Mouse (Mus musculus) kidney, embryonic 14.5 days (tissue): ENCODE data around the gene Gpx4. TPM values are rescaled to one million over a fixed set of nuclear protein-coding genes. Genes with fewer than 3 reads are reported as not detected.

Source experiments
- ATAC-seq: fragments of 200-750 bp; cut with Nextera tagmentation; 2 replicates; pipeline ENCODE4 v1.8.0; 2017; ENCODE audit warnings: moderate number of reproducible peaks, mild to moderate bottlenecking, moderate TSS enrichment, moderate library complexity; ENCODE audit not compliant: low FRiP score, low TSS enrichment
- H3K27ac ChIP-seq: fragments of 300-500 bp; sonication (generic); 2 replicates; pipeline ENCODE4 v1.5.1; 2014; ENCODE audit warnings: low read depth, mild to moderate bottlenecking, low read length, moderate library complexity, mixed read lengths
- H3K27me3 ChIP-seq: fragments of 300-500 bp; sonication (generic); 2 replicates; pipeline ENCODE4 v1.6.1; 2014; ENCODE audit warnings: mild to moderate bottlenecking, low read length; ENCODE audit not compliant: control insufficient read depth, insufficient read depth
- H3K36me3 ChIP-seq: fragments of 300-500 bp; sonication (generic); 2 replicates; pipeline ENCODE4 v1.6.1; 2014; ENCODE audit warnings: low read length, mixed read lengths; ENCODE audit not compliant: control insufficient read depth, insufficient read depth
- H3K4me1 ChIP-seq: fragments of 300-500 bp; sonication (generic); 2 replicates; pipeline ENCODE4 v1.6.1; 2014; ENCODE audit warnings: low read length, mixed read lengths; ENCODE audit not compliant: control insufficient read depth, insufficient read depth
- H3K4me2 ChIP-seq: fragments of 300-500 bp; sonication (generic); replicated peaks from 2 replicates; pipeline ENCODE4 v1.6.1; 2014; ENCODE audit warnings: low read depth, mild to moderate bottlenecking, low read length
- H3K4me3 ChIP-seq: fragments of 300-500 bp; sonication (generic); 2 replicates; pipeline ENCODE4 v1.5.1; 2014; ENCODE audit warnings: mild to moderate bottlenecking, low read length
- H3K9ac ChIP-seq: fragments of 300-500 bp; sonication (generic); 2 replicates; pipeline ENCODE4 v1.6.1; 2014; ENCODE audit warnings: low read depth, mild to moderate bottlenecking, low read length, moderate library complexity
- H3K9me3 ChIP-seq: fragments of 300-500 bp; sonication (generic); 2 replicates; pipeline ENCODE4 v1.6.1; 2016; ENCODE audit warnings: low read length; ENCODE audit not compliant: control insufficient read depth
- WGBS: fragments of 180-500 bp; shearing (Covaris S2); extraction: QIAGEN DNeasy Blood & Tissue Kit; methylation state at CpG from one replicate; pipeline ENCODE4 v1.1.7; 2014; 5-methylcytosine and 5-hydroxymethylcytosine counted together
- polyA plus RNA-seq: library from polyadenylated mRNA; unstranded; fragments of >200 nt; fragmentation: Nextera tagmentation; extraction: Ambion mirVana; gene quantifications from 2 replicates; pipeline ENCODE4 v1.2.1, GENCODE M21; 2014

Gpx4 gene
- polyA plus RNA-seq, 1 experiment from 2014 or later = 552 TPM

- Histone ChIP-seq H3K9me3 (no peaks in the 10 kb centered on the region), H3K27ac (no peak overlapping the region), H3K4me1 (no peaks in the 10 kb centered on the region), H3K4me3 (no peak overlapping the region), H3K9ac (no peak overlapping the region), H3K36me3 (peaks cover 3% of the 10 kb centered on the region; the same call in 1 of the 2 replicates), H3K27me3 (no peaks in the 10 kb centered on the region), H3K4me2 (no peak overlapping the region)
- WGBS = 54% methylated on average over 12 of the region's 12 CpGs
- ATAC-seq = no peak
These were observed 21.1 kb upstream of the Gpx4 start for GRCm38 (mm10) chr10:80025889-80026288.

DNA sequence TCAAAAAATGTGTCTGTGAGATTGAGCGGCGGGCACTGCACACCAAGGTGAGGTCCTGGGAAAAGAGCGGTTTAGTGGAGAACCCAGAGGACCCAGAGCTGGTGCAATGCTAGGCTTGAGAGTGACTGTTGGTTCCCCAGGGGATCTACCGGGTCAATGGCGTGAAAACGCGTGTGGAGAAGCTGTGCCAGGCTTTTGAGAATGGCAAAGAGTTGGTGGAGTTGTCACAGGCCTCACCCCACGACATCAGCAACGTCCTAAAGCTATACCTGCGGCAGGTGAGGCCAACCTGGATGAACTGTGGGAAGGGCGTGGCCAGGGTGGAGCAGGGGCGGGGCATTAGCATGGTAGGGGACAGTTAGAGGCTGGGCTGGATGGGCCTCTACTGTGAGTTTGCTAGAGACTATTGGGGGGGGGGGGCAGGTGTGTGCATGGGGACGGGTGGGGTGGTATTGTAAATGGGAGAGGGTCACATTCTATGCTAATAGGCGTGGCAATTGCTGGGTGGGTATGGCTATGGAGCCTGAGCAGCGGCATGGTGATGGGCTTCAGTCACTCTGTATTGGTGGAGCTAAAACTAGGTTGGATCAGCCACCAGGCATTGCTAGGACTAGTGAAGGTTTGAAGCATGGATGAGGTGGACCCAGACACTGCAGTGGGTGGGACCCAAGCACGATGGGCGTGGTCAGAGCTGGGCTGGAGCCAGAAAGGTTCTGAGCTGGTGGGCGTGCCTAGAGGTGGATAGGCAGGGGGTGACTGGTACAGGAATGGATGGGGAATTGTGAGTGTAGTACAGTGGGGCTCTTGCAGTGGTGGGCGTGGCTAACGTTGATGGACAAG lies 19.1 kb upstream of the Gpx4 start:
- H3K9me3 ChIP-seq = no peaks in the 10 kb centered on the region
- 75% methylated on average over 20 of the region's 20 CpGs for WGBS
- H3K4me3 ChIP-seq = no peak overlapping the region
- peak; percentile 29; the same call in 1 of the 2 replicates for ATAC-seq
- H3K9ac ChIP-seq = no peak overlapping the region
- no peaks in the 10 kb centered on the region for H3K4me1 ChIP-seq
- no peaks in the 10 kb centered on the region for H3K27me3 ChIP-seq
- no peak overlapping the region for H3K27ac ChIP-seq
- H3K4me2 ChIP-seq = no peak overlapping the region
- H3K36me3 ChIP-seq = peaks cover 3% of the 10 kb centered on the region; the same call in 1 of the 2 replicates

GRCm38 (mm10) chr10:80028521-80028846 lies 18.5 kb upstream of the Gpx4 start:
- Histone ChIP-seq H3K27ac (no peak overlapping the region), H3K9ac (no peak overlapping the region), H3K27me3 (no peaks in the 10 kb centered on the region), H3K9me3 (no peaks in the 10 kb centered on the region), H3K4me3 (no peak overlapping the region), H3K4me2 (no peak overlapping the region), H3K36me3 (peaks cover 3% of the 10 kb centered on the region; the same call in 1 of the 2 replicates), H3K4me1 (0 out of 2 replicates have a peak, but pooled peaks cover 3% of the 10 kb centered on the region)
- 92% methylated on average over 13 of the region's 13 CpGs for WGBS
- no peak for ATAC-seq

DNA sequence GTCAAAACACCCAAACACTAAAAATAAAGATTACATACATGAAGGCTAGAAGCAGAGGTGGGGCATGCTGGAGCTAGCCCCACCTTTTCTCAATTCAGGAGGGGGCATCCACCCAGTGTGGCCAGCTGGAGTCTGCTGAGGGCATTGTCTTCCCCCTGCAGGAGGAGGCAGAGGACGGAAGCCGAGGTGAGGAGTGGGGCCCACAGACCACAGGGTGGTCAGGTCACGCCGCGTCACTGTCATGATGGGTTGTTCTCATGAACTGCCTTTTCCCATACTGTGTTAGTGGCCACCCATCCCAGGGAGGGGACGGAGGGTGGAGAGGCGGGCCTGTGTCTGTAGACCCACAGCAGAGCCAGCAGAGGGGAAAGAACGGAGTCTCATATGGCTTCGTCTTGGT lies 16.8 kb upstream of the Gpx4 start:
- H3K27ac ChIP-seq = no peak overlapping the region
- no peak overlapping the region for H3K4me3 ChIP-seq
- no peak overlapping the region for H3K4me2 ChIP-seq
- no peak for ATAC-seq
- 79% methylated on average over 9 of the region's 9 CpGs for WGBS
- H3K9ac ChIP-seq = no peak overlapping the region; the same call in 1 of the 2 replicates
- H3K4me1 ChIP-seq = 0 out of 2 replicates have a peak, but pooled peaks cover 3% of the 10 kb centered on the region
- no peaks in the 10 kb centered on the region for H3K9me3 ChIP-seq
- peaks cover 12% of the 10 kb centered on the region for H3K36me3 ChIP-seq
- no peaks in the 10 kb centered on the region for H3K27me3 ChIP-seq

GRCm38 (mm10) chr10:80030736-80031135 lies 16.2 kb upstream of the Gpx4 start:
- H3K9me3 ChIP-seq = no peaks in the 10 kb centered on the region
- H3K27ac ChIP-seq = no peak overlapping the region
- H3K27me3 ChIP-seq = no peaks in the 10 kb centered on the region
- H3K4me2 ChIP-seq = no peak overlapping the region
- H3K4me1 ChIP-seq = 0 out of 2 replicates have a peak, but pooled peaks cover 3% of the 10 kb centered on the region
- no peak for ATAC-seq
- 77% methylated on average over 17 of the region's 17 CpGs for WGBS
- no peak overlapping the region for H3K9ac ChIP-seq
- H3K4me3 ChIP-seq = no peak overlapping the region
- peaks cover 17% of the 10 kb centered on the region for H3K36me3 ChIP-seq

DNA sequence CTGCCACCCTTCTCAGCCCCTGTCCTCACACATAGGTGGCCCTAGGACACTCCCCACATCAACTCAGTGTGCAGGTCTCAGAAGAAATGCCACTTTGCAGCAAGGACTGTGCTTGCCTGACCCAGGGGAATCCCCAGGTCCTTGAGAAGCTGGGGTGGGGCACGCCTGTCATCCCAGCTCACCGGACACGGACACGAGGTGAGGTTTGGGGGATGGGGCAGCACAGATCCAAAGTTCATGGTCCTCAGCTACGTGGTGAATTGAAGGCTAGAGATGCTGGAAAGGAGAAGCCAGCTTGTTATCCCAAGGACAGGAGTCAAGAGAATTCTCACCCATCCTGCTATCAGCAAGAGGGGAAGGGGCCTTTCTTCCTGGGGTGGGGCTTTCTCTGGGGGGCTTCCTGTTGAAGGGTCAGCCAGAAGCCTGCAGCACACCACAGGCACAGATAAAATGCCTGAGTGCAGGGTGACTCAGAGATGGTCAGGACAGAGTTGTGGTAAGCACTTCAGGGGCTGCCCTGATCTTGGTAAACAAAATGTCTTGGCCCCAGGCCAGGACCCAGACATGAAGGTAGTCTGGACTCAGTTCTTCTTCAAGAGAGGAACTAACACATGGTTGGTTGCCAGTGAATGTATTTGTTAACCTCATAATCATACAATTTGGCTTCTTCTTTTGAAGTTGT lies 14.0 kb upstream of the Gpx4 start:
- no peak overlapping the region for H3K4me2 ChIP-seq
- no peaks in the 10 kb centered on the region for H3K27me3 ChIP-seq
- H3K9me3 ChIP-seq = no peaks in the 10 kb centered on the region
- no peak overlapping the region for H3K4me3 ChIP-seq
- WGBS = 56% methylated on average over 5 of the region's 5 CpGs
- ATAC-seq = no peak
- H3K9ac ChIP-seq = peak overlapping the region; percentile 31; the same call in 1 of the 2 replicates
- peak overlapping the region; percentile 30; the same call in 1 of the 2 replicates for H3K27ac ChIP-seq
- H3K36me3 ChIP-seq = peaks cover 37% of the 10 kb centered on the region
- H3K4me1 ChIP-seq = peaks cover 3% of the 10 kb centered on the region; the same call in 1 of the 2 replicates

GRCm38 (mm10) chr10:80033511-80034391 lies 13.2 kb upstream of the Gpx4 start:
- Histone ChIP-seq H3K9me3 (no peaks in the 10 kb centered on the region), H3K4me1 (peaks cover 11% of the 10 kb centered on the region), H3K4me3 (no peak overlapping the region), H3K27me3 (no peaks in the 10 kb centered on the region), H3K36me3 (peaks cover 44% of the 10 kb centered on the region), H3K4me2 (no peak overlapping the region), H3K9ac (peak overlapping the region; percentile 0; the same call in 1 of the 2 replicates), H3K27ac (peak overlapping the region; percentile 55; the same call in 1 of the 2 replicates)
- 0 out of 2 replicates have a peak, but pooled peaks have one; percentile 18 for ATAC-seq
- WGBS = 38% methylated on average over 9 of the region's 9 CpGs

- 84% methylated on average over 8 of the region's 8 CpGs for WGBS
- no peak overlapping the region for H3K9ac ChIP-seq
- no peaks in the 10 kb centered on the region for H3K9me3 ChIP-seq
- peak overlapping the region; percentile 37; the same call in 1 of the 2 replicates for H3K27ac ChIP-seq
- H3K4me1 ChIP-seq = peaks cover 14% of the 10 kb centered on the region
- H3K27me3 ChIP-seq = no peaks in the 10 kb centered on the region
- no peak overlapping the region for H3K4me3 ChIP-seq
- no peak for ATAC-seq
- H3K36me3 ChIP-seq = peaks cover 44% of the 10 kb centered on the region
- no peak overlapping the region for H3K4me2 ChIP-seq
These were observed 11.8 kb upstream of the Gpx4 start for GRCm38 (mm10) chr10:80035148-80035547.
